Mouse (Mus musculus): ENCODE measurements around the gene Tbc1d19. TPM values are rescaled to one million over a fixed set of nuclear protein-coding genes. Genes with fewer than 3 reads are reported as not detected.

Gene Tbc1d19
- polyA plus RNA-seq, 1 experiment from 2014 or later, result 33.7 TPM

DNA sequence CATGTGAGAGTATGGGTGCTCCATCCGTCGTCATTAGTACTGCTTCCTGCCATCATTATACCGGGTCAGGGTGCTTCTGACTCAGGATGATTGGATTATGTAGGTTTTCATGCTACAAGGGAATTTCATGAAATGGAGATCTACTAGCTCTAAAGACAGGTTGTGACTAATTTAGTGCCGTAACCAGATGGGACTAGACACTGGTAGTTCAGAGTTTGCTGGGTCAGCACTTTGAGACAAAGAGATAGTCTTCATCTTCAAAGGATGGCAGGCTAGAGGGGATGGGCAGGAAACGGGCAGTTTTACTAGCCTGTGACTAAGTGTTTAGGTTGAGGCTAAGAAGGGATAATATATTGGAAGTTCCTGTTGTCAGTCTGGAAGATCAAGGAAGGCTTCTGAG is 31.9 kb downstream of the Tbc1d19 start:
- 88% methylated on average over 5 of the region's 5 CpGs for WGBS
- no peaks in the 10 kb centered on the region for H3K9me3 ChIP-seq (replicated peaks; ENCODE audit: control insufficient read depth, low read length)
- ATAC-seq (replicated peaks; ENCODE audit: extremely low read depth, insufficient read depth, low FRiP score), result no peak
- peaks cover 2% of the 10 kb centered on the region; the same call in 1 of the 2 replicates for H3K36me3 ChIP-seq (ENCODE audit: control insufficient read depth, insufficient read depth)
- no peak overlapping the region for H3K4me3 ChIP-seq (ENCODE audit: low read length)
- H3K9ac ChIP-seq (ENCODE audit: low read length), result no peak overlapping the region
- H3K4me1 ChIP-seq (ENCODE audit: control insufficient read depth, insufficient read depth, low read length), result no peaks in the 10 kb centered on the region
- H3K27me3 ChIP-seq (ENCODE audit: control insufficient read depth, insufficient read depth, low read length), result no peaks in the 10 kb centered on the region
- no peak overlapping the region for H3K4me2 ChIP-seq (ENCODE audit: low read depth, low read length)
- no peak overlapping the region for H3K27ac ChIP-seq (ENCODE audit: low read length)

DNA sequence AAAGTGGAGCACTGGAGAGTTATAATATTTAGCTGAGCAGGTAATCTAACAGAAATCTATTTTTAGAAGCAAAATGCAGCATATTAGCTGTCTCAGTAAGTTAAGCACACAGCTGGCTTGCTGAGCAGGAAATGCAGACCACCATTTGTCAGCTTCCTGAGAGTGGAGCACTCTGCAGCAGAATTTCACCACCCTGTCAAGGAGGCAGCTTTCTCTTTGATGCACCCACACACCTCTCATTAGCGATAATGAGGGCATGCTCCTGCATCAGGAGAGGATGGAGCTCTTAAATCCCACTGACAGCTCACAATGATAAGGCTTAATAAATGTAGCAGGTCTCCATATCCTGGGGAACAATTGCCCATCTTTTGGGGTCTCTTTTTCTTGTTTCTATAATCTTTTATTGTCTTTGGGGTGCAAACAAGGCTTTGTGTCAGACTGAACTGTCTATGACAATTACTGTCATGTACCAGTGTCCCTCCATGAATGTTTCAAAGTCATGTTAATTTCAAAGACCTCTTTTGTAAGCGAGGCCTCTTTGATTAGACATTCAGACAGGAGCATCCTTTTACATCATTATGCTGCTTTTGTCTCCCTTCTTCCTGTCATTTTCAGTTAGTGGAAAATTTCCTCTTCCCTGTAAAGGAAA is 39.0 kb downstream of the Tbc1d19 start:
- Histone ChIP-seq H3K4me1 (ENCODE audit: control insufficient read depth, insufficient read depth, low read length) (no peaks in the 10 kb centered on the region), H3K9me3 (replicated peaks; ENCODE audit: control insufficient read depth, low read length) (no peaks in the 10 kb centered on the region), H3K27me3 (ENCODE audit: control insufficient read depth, insufficient read depth, low read length) (no peaks in the 10 kb centered on the region), H3K9ac (ENCODE audit: low read length) (no peak overlapping the region), H3K4me2 (ENCODE audit: low read depth, low read length) (no peak overlapping the region), H3K4me3 (ENCODE audit: low read length) (no peak overlapping the region), H3K36me3 (ENCODE audit: control insufficient read depth, insufficient read depth) (peaks cover 12% of the 10 kb centered on the region), H3K27ac (ENCODE audit: low read length) (no peak overlapping the region)
- no peak for ATAC-seq (replicated peaks; ENCODE audit: extremely low read depth, insufficient read depth, low FRiP score)
- WGBS, result 43% methylated on average over 2 of the region's 2 CpGs

DNA sequence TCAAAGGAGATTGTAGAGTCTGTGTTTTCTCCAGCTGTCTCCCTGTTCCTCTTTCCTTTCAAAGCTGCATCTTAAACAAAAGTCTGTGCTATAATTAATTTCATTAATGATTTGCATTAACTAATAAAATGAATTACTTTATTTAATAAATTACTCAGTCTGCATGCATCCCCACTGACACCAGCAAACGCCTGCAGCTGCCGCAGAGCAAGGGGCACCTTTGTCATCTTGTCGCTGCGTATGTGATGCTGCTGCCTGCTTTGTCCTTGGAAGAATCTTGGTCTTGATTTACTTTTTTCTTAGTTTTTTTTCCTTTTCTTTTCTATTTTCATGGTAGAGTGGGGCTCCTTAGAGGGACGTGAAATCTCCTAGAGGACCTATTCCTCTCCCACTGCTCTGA is 43.2 kb downstream of the Tbc1d19 start:
- Histone ChIP-seq H3K9ac (ENCODE audit: low read length) (no peak overlapping the region), H3K9me3 (replicated peaks; ENCODE audit: control insufficient read depth, low read length) (no peaks in the 10 kb centered on the region), H3K4me3 (ENCODE audit: low read length) (no peak overlapping the region), H3K4me1 (ENCODE audit: control insufficient read depth, insufficient read depth, low read length) (no peaks in the 10 kb centered on the region), H3K27me3 (ENCODE audit: control insufficient read depth, insufficient read depth, low read length) (no peaks in the 10 kb centered on the region), H3K27ac (ENCODE audit: low read length) (no peak overlapping the region), H3K4me2 (ENCODE audit: low read depth, low read length) (no peak overlapping the region), H3K36me3 (ENCODE audit: control insufficient read depth, insufficient read depth) (peaks cover 10% of the 10 kb centered on the region)
- 89% methylated on average over 5 of the region's 5 CpGs for WGBS
- no peak for ATAC-seq (replicated peaks; ENCODE audit: extremely low read depth, insufficient read depth, low FRiP score)

DNA sequence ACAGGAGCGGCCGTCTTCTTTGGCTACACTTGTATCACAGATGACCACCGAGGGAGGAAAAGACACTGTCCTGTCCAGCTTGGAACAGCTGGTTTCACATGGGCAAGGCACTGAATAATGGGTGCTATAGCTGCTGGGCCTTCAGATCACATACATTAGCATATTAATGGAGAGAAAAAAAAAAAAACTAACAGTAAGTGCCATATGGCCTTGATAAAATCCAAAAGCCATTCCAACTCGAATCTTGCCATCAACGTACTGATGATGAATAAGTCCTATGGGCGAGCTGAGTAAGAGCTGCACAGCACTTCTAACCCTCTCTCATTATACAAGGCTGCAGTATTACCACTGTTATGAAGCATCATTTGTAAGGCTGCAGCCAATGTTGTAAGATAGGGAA is 45.2 kb downstream of the Tbc1d19 start:
- no peak overlapping the region for H3K4me3 ChIP-seq (ENCODE audit: low read length)
- 57% methylated on average over 6 of the region's 6 CpGs for WGBS
- no peaks in the 10 kb centered on the region for H3K4me1 ChIP-seq (ENCODE audit: control insufficient read depth, insufficient read depth, low read length)
- no peak overlapping the region for H3K9ac ChIP-seq (ENCODE audit: low read length)
- no peaks in the 10 kb centered on the region for H3K9me3 ChIP-seq (replicated peaks; ENCODE audit: control insufficient read depth, low read length)
- H3K36me3 ChIP-seq (ENCODE audit: control insufficient read depth, insufficient read depth), result peaks cover 12% of the 10 kb centered on the region
- H3K27ac ChIP-seq (ENCODE audit: low read length), result no peak overlapping the region
- no peak for ATAC-seq (replicated peaks; ENCODE audit: extremely low read depth, insufficient read depth, low FRiP score)
- no peak overlapping the region for H3K4me2 ChIP-seq (ENCODE audit: low read depth, low read length)
- no peaks in the 10 kb centered on the region for H3K27me3 ChIP-seq (ENCODE audit: control insufficient read depth, insufficient read depth, low read length)

DNA sequence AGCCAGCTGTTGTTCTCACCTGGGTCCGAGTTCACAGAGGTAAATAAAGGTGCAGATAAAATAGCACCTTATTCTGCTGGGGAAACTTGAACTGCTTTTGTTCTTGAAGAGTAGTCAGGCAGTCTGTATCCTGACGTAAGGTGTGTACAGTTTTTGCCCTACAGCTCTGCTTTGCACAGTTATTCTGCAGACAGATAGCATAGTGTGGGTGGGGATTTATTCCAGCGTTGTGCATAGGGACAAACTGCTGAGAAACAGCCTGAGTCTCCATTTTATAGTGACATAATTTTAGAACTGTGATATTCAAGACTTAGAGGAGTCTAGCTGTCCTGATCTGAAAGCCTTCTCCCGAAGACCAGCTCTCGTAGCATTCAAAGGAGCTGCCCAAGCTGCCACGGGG is 46.6 kb downstream of the Tbc1d19 start:
- 87% methylated on average over 6 of the region's 6 CpGs for WGBS
- no peak for ATAC-seq (replicated peaks; ENCODE audit: extremely low read depth, insufficient read depth, low FRiP score)
- H3K4me2 ChIP-seq (ENCODE audit: low read depth, low read length), result no peak overlapping the region

DNA sequence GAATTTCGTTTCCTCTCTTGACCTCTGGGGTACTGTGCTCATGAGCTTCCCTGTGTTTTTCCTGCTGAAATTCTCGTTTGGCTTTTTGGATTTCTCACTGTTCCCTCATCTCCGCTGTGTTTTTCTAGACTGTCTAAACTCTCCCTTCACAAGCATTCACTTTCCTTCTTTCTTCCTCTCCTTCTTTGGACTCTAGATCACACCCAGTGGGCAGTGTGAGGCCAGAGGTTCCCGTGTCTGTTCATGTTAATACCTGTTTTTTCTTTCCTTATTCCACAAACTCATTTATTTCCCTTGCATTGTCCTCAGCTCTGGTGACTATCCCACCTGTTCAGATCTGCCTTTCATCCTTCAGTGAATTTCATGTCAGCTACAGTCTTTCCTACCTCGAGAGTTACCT is 55.7 kb downstream of the Tbc1d19 start:
- Histone ChIP-seq H3K36me3 (ENCODE audit: control insufficient read depth, insufficient read depth) (no peaks in the 10 kb centered on the region), H3K4me3 (ENCODE audit: low read length) (no peak overlapping the region), H3K27ac (ENCODE audit: low read length) (no peak overlapping the region), H3K4me1 (ENCODE audit: control insufficient read depth, insufficient read depth, low read length) (no peaks in the 10 kb centered on the region), H3K27me3 (ENCODE audit: control insufficient read depth, insufficient read depth, low read length) (no peaks in the 10 kb centered on the region), H3K9me3 (replicated peaks; ENCODE audit: control insufficient read depth, low read length) (no peaks in the 10 kb centered on the region), H3K4me2 (ENCODE audit: low read depth, low read length) (no peak overlapping the region), H3K9ac (ENCODE audit: low read length) (no peak overlapping the region)
- WGBS, result 75% methylated on average over 5 of the region's 5 CpGs
- no peak for ATAC-seq (replicated peaks; ENCODE audit: extremely low read depth, insufficient read depth, low FRiP score)

More for the DNA sequence above, 46.6 kb downstream of the Tbc1d19 start:
- Histone ChIP-seq H3K9me3 (replicated peaks; ENCODE audit: control insufficient read depth, low read length) (no peaks in the 10 kb centered on the region), H3K27ac (ENCODE audit: low read length) (no peak overlapping the region), H3K4me3 (ENCODE audit: low read length) (no peak overlapping the region), H3K27me3 (ENCODE audit: control insufficient read depth, insufficient read depth, low read length) (no peaks in the 10 kb centered on the region), H3K36me3 (ENCODE audit: control insufficient read depth, insufficient read depth) (peaks cover 6% of the 10 kb centered on the region; the same call in 1 of the 2 replicates), H3K9ac (ENCODE audit: low read length) (no peak overlapping the region), H3K4me1 (ENCODE audit: control insufficient read depth, insufficient read depth, low read length) (no peaks in the 10 kb centered on the region)

DNA sequence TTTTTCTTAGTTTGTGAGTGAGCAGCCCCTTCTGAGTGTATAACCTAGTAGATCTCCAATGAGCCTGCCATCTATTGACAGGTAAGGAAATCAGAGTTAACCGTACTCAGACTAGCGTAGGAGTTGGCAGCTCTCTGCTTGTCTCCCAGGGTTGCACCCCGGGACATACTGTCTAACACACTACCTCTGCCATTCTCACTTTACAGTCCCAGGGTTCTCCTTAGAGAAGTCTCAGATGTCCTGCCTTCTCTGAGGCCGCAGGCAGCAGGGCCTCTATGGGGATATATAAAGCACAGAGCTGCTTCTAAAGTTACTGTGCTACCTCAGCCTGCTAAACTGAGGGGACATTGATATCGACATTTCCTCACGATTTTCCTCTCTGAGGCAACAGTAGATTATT is 56.6 kb downstream of the Tbc1d19 start:
- H3K4me2 ChIP-seq (ENCODE audit: low read depth, low read length), result no peak overlapping the region
- WGBS, result 82% methylated on average over 6 of the region's 6 CpGs
- no peak for ATAC-seq (replicated peaks; ENCODE audit: extremely low read depth, insufficient read depth, low FRiP score)

DNA sequence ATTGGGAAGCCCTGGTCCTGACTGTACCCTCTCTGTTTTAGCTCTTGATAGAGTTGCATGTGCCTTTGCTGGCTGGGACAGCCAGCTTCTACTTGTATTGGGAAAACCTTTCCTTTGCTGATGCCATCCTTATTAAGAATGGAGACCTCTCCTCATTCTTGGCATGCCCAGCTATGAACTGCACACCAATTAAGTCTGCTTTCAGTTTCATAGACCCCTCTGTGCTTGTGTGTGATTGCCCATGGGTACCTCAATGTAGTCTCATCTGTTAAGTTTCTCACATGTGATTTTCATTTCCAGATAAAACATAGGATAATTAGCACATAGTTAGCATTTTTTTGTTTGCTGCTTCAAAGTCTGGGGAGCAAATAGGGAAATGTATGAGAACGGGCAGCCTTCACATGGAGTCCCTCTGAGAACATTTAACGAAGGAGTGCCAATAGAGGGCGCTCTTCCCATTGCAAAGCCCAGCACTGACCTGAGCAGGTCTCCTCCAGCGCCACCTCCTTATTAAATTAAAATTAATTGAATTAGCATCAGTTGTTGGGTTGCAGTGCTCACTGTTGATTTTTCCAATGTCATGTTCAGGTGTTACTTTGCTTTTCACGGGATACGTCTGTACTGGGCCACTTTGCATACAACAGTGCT is 62.4 kb downstream of the Tbc1d19 start:
- no peaks in the 10 kb centered on the region for H3K27me3 ChIP-seq (ENCODE audit: control insufficient read depth, insufficient read depth, low read length)
- 0 out of 2 replicates have a peak, but pooled peaks cover 3% of the 10 kb centered on the region for H3K36me3 ChIP-seq (ENCODE audit: control insufficient read depth, insufficient read depth)
- H3K27ac ChIP-seq (ENCODE audit: low read length), result no peak overlapping the region
- 0 out of 2 replicates have a peak overlapping the region, but pooled peaks have one; percentile 21 for H3K9ac ChIP-seq (ENCODE audit: low read length)
- 28% methylated on average over 6 of the region's 6 CpGs for WGBS
- no peak overlapping the region for H3K4me3 ChIP-seq (ENCODE audit: low read length)
- no peaks in the 10 kb centered on the region for H3K9me3 ChIP-seq (replicated peaks; ENCODE audit: control insufficient read depth, low read length)
- no peak; the same call in 1 of the 2 replicates for ATAC-seq (replicated peaks; ENCODE audit: extremely low read depth, insufficient read depth, low FRiP score)
- H3K4me1 ChIP-seq (ENCODE audit: control insufficient read depth, insufficient read depth, low read length), result no peaks in the 10 kb centered on the region
- 0 out of 2 replicates have a peak overlapping the region, but pooled peaks have one; percentile 25 for H3K4me2 ChIP-seq (ENCODE audit: low read depth, low read length)

More for the DNA sequence above, 56.6 kb downstream of the Tbc1d19 start:
- H3K36me3 ChIP-seq (ENCODE audit: control insufficient read depth, insufficient read depth), result no peaks in the 10 kb centered on the region
- H3K9ac ChIP-seq (ENCODE audit: low read length), result no peak overlapping the region
- no peak overlapping the region for H3K4me3 ChIP-seq (ENCODE audit: low read length)
- no peaks in the 10 kb centered on the region for H3K27me3 ChIP-seq (ENCODE audit: control insufficient read depth, insufficient read depth, low read length)
- no peaks in the 10 kb centered on the region for H3K4me1 ChIP-seq (ENCODE audit: control insufficient read depth, insufficient read depth, low read length)
- H3K27ac ChIP-seq (ENCODE audit: low read length), result no peak overlapping the region
- no peaks in the 10 kb centered on the region for H3K9me3 ChIP-seq (replicated peaks; ENCODE audit: control insufficient read depth, low read length)

DNA sequence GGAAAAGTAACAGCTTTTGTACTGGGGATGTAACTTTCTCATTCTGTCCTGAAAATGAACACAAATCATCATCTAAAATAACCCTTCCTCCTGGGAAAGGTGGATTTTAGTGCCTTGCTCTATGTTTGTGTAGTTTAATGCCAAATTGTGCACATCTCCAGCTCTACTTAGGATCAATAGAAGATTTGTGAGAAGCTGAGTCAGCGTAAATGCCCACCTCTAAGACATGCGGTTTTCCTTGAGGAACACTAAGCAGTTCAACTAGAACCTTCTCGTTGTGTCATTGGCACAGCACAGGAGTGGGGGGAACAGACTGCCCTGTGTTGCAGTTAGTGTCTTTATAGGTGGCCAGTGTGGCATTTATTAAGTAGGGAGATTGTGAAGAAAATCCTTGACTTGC is 65.6 kb downstream of the Tbc1d19 start:
- Histone ChIP-seq H3K4me2 (ENCODE audit: low read depth, low read length) (no peak overlapping the region), H3K4me3 (ENCODE audit: low read length) (no peak overlapping the region), H3K27ac (ENCODE audit: low read length) (no peak overlapping the region), H3K9ac (ENCODE audit: low read length) (no peak overlapping the region), H3K27me3 (ENCODE audit: control insufficient read depth, insufficient read depth, low read length) (no peaks in the 10 kb centered on the region), H3K4me1 (ENCODE audit: control insufficient read depth, insufficient read depth, low read length) (peaks cover 2% of the 10 kb centered on the region; the same call in 1 of the 2 replicates), H3K36me3 (ENCODE audit: control insufficient read depth, insufficient read depth) (0 out of 2 replicates have a peak, but pooled peaks cover 3% of the 10 kb centered on the region), H3K9me3 (replicated peaks; ENCODE audit: control insufficient read depth, low read length) (no peaks in the 10 kb centered on the region)
- whole genome bisulfite sequencing, result 87% methylated on average over 3 of the region's 3 CpGs
- ATAC-seq (replicated peaks; ENCODE audit: extremely low read depth, insufficient read depth, low FRiP score), result no peak

Measured in heart, embryonic 16.5 days (tissue).